Mouse (Mus musculus): Measurements from ENCODE around the gene Mtx2.

- TF ChIP-seq CTCF (IDR thresholded peaks at IDR 0.05; ENCODE audit: borderline replicate concordance, extremely low read depth, insufficient read depth, insufficient read length) (no peak), POLR2A (IDR thresholded peaks at IDR 0.05; ENCODE audit: borderline replicate concordance, extremely low read depth, insufficient read depth, insufficient read length, poor library complexity, severe bottlenecking) (no peak)
Measured at GRCm38 (mm10) chr2:74894061-74894460, 68.5 kb downstream of the Mtx2 start.
